Mouse (Mus musculus): ENCODE measurements at regions not wholly inside any gene's neighbourhood (a gene's known extent, or its start where the extent isn't known, plus 50 kb on each side); places are given as distances from the start of the nearest gene placed in this dataset.

DNA sequence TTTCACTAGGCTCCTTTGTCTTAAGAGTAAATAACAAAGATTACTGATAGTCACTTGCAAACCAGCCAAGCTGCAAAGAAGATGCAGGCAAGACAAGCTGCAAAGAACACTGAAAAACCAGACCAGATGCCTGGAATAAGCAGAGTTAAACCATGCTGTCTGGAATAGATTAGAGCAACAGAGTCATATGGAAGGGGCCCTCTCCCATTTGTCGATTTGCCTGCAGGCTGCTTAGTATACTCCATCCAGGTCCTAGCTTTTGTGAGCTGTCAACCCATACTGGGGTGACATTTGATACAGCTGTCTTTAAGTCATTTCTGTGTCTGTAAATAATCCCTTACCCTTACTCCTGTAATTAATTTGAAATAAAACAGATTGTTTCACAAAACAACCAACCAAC, 1059.1 kb downstream of the 4930444P10Rik start:
- TF ChIP-seq POLR2A (IDR thresholded peaks at IDR 0.05; ENCODE audit: low read depth, low read length) (no peak), CTCF (IDR thresholded peaks at IDR 0.05; ENCODE audit: borderline replicate concordance, insufficient read depth, low read length) (no peak)

Measured in embryonic fibroblast, embryonic 13.5 days (primary cell).